Mouse (Mus musculus): ENCODE measurements at regions not wholly inside any gene's neighbourhood (a gene's known extent, or its start where the extent isn't known, plus 50 kb on each side); places are given as distances from the start of the nearest gene placed in this dataset.
"Not testable (repeated sequence)": the region's sequence is repeated elsewhere in the genome, so short reads cannot be mapped to it uniquely, and the experiment has no call there.

GRCm38 (mm10) chr5:97831421-97831820, 199.4 kb downstream of the Antxr2 start:
- DNase-seq (ENCODE audit: low spot score in 2 of 2) = no peak

GRCm38 (mm10) chr5:97817485-97817884, 213.4 kb downstream of the Antxr2 start:
- DNase-seq (ENCODE audit: low spot score in 2 of 2) = no peak

- DNase-seq (ENCODE audit: low spot score in 2 of 2) = no peak
Measured at GRCm38 (mm10) chr5:97815357-97815756, 215.5 kb downstream of the Antxr2 start.

GRCm38 (mm10) chr5:97814700-97815099, 216.1 kb downstream of the Antxr2 start:
- no peak for DNase-seq (ENCODE audit: low spot score in 2 of 2)

GRCm38 (mm10) chr5:97812611-97813350, 218.1 kb downstream of the Antxr2 start:
- DNase-seq (ENCODE audit: low spot score in 2 of 2) = no peak

GRCm38 (mm10) chr5:97809007-97809406, 221.8 kb downstream of the Antxr2 start:
- no peak for DNase-seq (ENCODE audit: low spot score in 2 of 2)

GRCm38 (mm10) chr5:97807171-97807570, 223.7 kb downstream of the Antxr2 start:
- DNase-seq (ENCODE audit: low spot score in 2 of 2) = no peak

GRCm38 (mm10) chr5:97806754-97807153, 224.1 kb downstream of the Antxr2 start:
- no peak for DNase-seq (ENCODE audit: low spot score in 2 of 2)

GRCm38 (mm10) chr5:97800017-97800416, 230.8 kb downstream of the Antxr2 start:
- DNase-seq (ENCODE audit: low spot score in 2 of 2) = no peak

- no peak for DNase-seq (ENCODE audit: low spot score in 2 of 2)
Measured at GRCm38 (mm10) chr5:97788175-97788574, 242.7 kb downstream of the Antxr2 start.

GRCm38 (mm10) chr5:97787001-97787400, 243.8 kb downstream of the Antxr2 start:
- DNase-seq (ENCODE audit: low spot score in 2 of 2) = no peak

- DNase-seq (ENCODE audit: low spot score in 2 of 2) = not testable (repeated sequence)
Measured at GRCm38 (mm10) chr5:97775100-97775499, 255.7 kb downstream of the Antxr2 start.

GRCm38 (mm10) chr5:97773451-97773850, 257.4 kb downstream of the Antxr2 start:
- DNase-seq (ENCODE audit: low spot score in 2 of 2) = not testable (repeated sequence)

- no peak for DNase-seq (ENCODE audit: low spot score in 2 of 2)
Measured at GRCm38 (mm10) chr5:97737339-97737738, 280.5 kb upstream of the Gk2 start.

- DNase-seq (ENCODE audit: low spot score in 2 of 2) = no peak
Measured at GRCm38 (mm10) chr5:97730920-97731319, 274.1 kb upstream of the Gk2 start.

GRCm38 (mm10) chr5:97719364-97719763, 262.5 kb upstream of the Gk2 start:
- not testable (repeated sequence) for DNase-seq (ENCODE audit: low spot score in 2 of 2)

GRCm38 (mm10) chr5:97705270-97705669, 248.4 kb upstream of the Gk2 start:
- DNase-seq (ENCODE audit: low spot score in 2 of 2) = no peak

GRCm38 (mm10) chr5:97700507-97700906, 243.7 kb upstream of the Gk2 start:
- no peak for DNase-seq (ENCODE audit: low spot score in 2 of 2)

GRCm38 (mm10) chr5:97697581-97698134, 240.8 kb upstream of the Gk2 start:
- no peak for DNase-seq (ENCODE audit: low spot score in 2 of 2)

GRCm38 (mm10) chr5:97693333-97693940, 236.6 kb upstream of the Gk2 start:
- no peak for DNase-seq (ENCODE audit: low spot score in 2 of 2)

GRCm38 (mm10) chr5:97685443-97685842, 228.6 kb upstream of the Gk2 start:
- DNase-seq (ENCODE audit: low spot score in 2 of 2) = no peak

- no peak for DNase-seq (ENCODE audit: low spot score in 2 of 2)
Measured at GRCm38 (mm10) chr5:97684592-97685258, 227.9 kb upstream of the Gk2 start.

GRCm38 (mm10) chr5:97669726-97670125, 212.9 kb upstream of the Gk2 start:
- no peak for DNase-seq (ENCODE audit: low spot score in 2 of 2)
